Mouse (Mus musculus): ENCODE measurements around the gene Spata7. TPM values are rescaled to one million over a fixed set of nuclear protein-coding genes. Genes with fewer than 3 reads are reported as not detected.

The Spata7 gene
- total RNA-seq, 2 experiments from 2014 or later = 3.0 to 3.3 TPM

DNA sequence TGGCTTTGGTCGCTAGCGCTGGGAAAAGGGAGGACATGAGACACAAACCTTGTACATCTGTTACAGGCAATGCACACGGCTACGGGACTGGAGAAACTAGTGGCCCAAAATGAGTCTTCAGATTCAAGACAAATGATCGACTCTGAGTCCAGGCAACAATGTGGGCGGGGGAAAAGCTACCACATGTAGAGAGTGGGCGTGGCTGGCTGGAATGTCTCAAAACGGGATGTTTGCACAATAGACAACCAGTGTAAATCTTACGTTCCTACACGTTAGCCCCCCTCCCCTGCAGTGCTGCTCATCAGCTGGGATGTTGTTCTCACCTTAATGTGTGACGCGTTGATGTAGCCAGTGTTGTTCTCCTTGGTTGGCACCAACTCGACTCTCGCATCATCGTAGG lies 54.2 kb downstream of the Spata7 start:
- intact Hi-C loops (cut with DNase I) = no loop called here
- Histone ChIP-seq H3K27ac (no peak overlapping the region), H3K4me3 (no peak overlapping the region)
- no peak for TF ChIP-seq CTCF (IDR thresholded peaks at IDR 0.05)
- no peak for DNase-seq

DNA sequence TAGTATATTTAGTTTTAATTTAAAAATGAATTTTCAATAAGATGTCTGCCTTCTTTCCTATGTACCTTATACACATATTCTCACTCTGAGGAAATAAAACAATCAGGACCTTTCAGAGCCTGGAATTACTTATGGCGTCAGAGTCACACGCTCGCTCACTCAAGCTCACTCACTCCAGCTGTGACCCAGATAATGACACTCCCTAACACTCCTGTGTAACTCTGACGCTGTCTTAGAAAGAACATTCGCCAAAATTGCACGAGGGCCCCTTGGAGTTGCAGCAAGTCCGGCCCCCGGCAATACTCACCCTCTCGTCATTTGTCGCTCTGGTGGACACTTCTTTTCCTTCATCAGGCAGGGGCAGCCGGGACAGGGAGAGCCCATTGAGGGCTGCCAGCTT lies 55.2 kb downstream of the Spata7 start:
- intact Hi-C loops (cut with DNase I) = no loop called here
- no peak for DNase-seq
- TF ChIP-seq CTCF (IDR thresholded peaks at IDR 0.05) = no peak
- H3K4me3 ChIP-seq = no peak overlapping the region
- H3K27ac ChIP-seq = no peak overlapping the region

DNA sequence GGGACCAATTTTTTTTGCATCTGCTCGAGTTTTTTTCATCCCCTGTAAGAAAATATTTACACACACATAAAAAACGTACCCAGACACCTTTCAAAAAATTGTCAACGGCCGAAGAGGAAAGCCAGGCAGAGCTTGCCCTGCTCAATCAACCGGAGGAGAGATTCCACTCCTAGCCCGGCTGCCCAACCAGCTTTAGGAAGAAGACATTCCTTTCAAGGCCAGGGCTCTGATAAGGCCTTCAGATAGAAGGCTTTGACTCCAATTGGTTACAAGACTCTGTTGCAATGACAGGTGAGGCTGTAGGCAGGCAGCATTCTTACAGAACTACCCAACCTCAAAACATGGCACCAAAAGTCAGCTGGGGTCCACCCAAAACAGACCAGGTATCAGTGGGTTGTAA lies 55.6 kb downstream of the Spata7 start:
- H3K4me3 ChIP-seq = no peak overlapping the region
- H3K27ac ChIP-seq = no peak overlapping the region
- intact Hi-C loops (cut with DNase I) = no loop called here
- no peak for TF ChIP-seq CTCF (IDR thresholded peaks at IDR 0.05)
- no peak for DNase-seq

- DNase-seq = no peak
- Histone ChIP-seq H3K4me3 (no peak overlapping the region), H3K27ac (no peak overlapping the region)
- intact Hi-C loops (cut with DNase I) = no loop called here
- no peak for TF ChIP-seq CTCF (IDR thresholded peaks at IDR 0.05)
Observed at GRCm38 (mm10) chr12:98690230-98690629, 62.3 kb downstream of the Spata7 start.

DNA sequence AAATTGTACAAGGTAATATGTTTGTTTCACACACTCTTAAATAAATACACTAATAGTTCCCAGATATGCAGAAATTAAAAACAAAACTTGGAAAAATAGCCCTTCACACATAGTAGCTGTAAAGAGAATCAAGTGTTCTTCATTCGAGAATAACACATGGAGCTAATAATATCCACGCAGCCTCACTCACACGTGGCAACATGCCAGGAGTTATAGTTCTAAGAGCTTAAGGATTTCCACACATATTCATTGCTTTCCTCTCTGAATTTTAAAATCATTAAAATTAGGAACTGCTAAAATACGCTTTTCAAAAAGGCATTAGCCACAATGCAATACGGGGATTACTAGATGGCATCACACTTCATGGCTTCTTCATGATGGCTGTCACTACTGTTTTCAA lies 69.2 kb downstream of the Spata7 start:
- no peak overlapping the region for H3K27ac ChIP-seq
- intact Hi-C loops (cut with DNase I) = no loop called here
- no peak for DNase-seq
- no peak for TF ChIP-seq CTCF (IDR thresholded peaks at IDR 0.05)
- no peak overlapping the region for H3K4me3 ChIP-seq

- DNase-seq = no peak
- TF ChIP-seq CTCF (IDR thresholded peaks at IDR 0.05) = no peak
- intact Hi-C loops (cut with DNase I) = no loop called here
- no peak overlapping the region for H3K27ac ChIP-seq
- H3K4me3 ChIP-seq = no peak overlapping the region
Observed at GRCm38 (mm10) chr12:98701564-98701963, 73.6 kb downstream of the Spata7 start.

- H3K27ac ChIP-seq = no peak overlapping the region
- no peak for DNase-seq
- H3K4me3 ChIP-seq = no peak overlapping the region
- TF ChIP-seq CTCF (IDR thresholded peaks at IDR 0.05) = no peak
- intact Hi-C loops (cut with DNase I) = no loop called here
Observed at GRCm38 (mm10) chr12:98703554-98703953, 75.6 kb downstream of the Spata7 start.

GRCm38 (mm10) chr12:98703961-98704360 lies 76.0 kb downstream of the Spata7 start:
- intact Hi-C loops (cut with DNase I) = no loop called here

GRCm38 (mm10) chr12:98712819-98713218 lies 84.9 kb downstream of the Spata7 start:
- DNase-seq = no peak
- no peak for TF ChIP-seq CTCF (IDR thresholded peaks at IDR 0.05)
- H3K27ac ChIP-seq = no peak overlapping the region
- H3K4me3 ChIP-seq = no peak overlapping the region
- intact Hi-C loops (cut with DNase I) = no loop called here

More at GRCm38 (mm10) chr12:98703961-98704360, 76.0 kb downstream of the Spata7 start:
- Histone ChIP-seq H3K27ac (no peak overlapping the region), H3K4me3 (no peak overlapping the region)
- DNase-seq = no peak
- TF ChIP-seq CTCF (IDR thresholded peaks at IDR 0.05) = no peak

GRCm38 (mm10) chr12:98713621-98714103 lies 85.7 kb downstream of the Spata7 start:
- Histone ChIP-seq H3K27ac (peak overlapping the region; percentile 73), H3K4me3 (no peak overlapping the region)
- DNase-seq = no peak
- intact Hi-C loops (cut with DNase I) = no loop called here
- TF ChIP-seq CTCF (IDR thresholded peaks at IDR 0.05) = no peak

GRCm38 (mm10) chr12:98714757-98715156 lies 86.8 kb downstream of the Spata7 start:
- intact Hi-C loops (cut with DNase I) = no loop called here
- no peak for TF ChIP-seq CTCF (IDR thresholded peaks at IDR 0.05)
- peak overlapping the region; percentile 73 for H3K27ac ChIP-seq
- DNase-seq = no peak
- peak overlapping the region; percentile 28 for H3K4me3 ChIP-seq

GRCm38 (mm10) chr12:98716142-98716541 lies 88.2 kb downstream of the Spata7 start:
- intact Hi-C loops (cut with DNase I) = no loop called here
- Histone ChIP-seq H3K27ac (peak overlapping the region; percentile 73; the same call in 1 of the 2 replicates), H3K4me3 (no peak overlapping the region)
- no peak for DNase-seq
- no peak for TF ChIP-seq CTCF (IDR thresholded peaks at IDR 0.05)

Other genes with a start within 250 kb of the Spata7 start
- gene Kcnk10, start 49.8 kb upstream of the Spata7 start, total RNA-seq (2021) = not detected
- gene Ptpn21, start 109.2 kb downstream of the Spata7 start, total RNA-seq (2021) = 10 to 100 TPM; 32.8 to 34.9 TPM
- gene Zc3h14, start 118.8 kb downstream of the Spata7 start, total RNA-seq (2021) = 10 to 100 TPM; 45.2 to 47.7 TPM